Mouse (Mus musculus): ENCODE results near the gene Gmip. TPM values are rescaled to one million over a fixed set of nuclear protein-coding genes. Genes with fewer than 3 reads are reported as not detected.
A peak's percentile ranks its signal among the peaks of the same experiment; 100 is the strongest.

Gene Gmip
- polyA plus RNA-seq (2015; fragmentation: Nextera tagmentation; extraction: Ambion mirVana), result 5.8 and 6.0 TPM in 2 replicates

- H3K4me3 ChIP-seq (ENCODE audit: low read depth, low read length), result peak within 1 kb of the TSS; percentile 62
- H3K27me3 ChIP-seq (ENCODE audit: control insufficient read depth, insufficient read depth, low read length), result no peaks in the 10 kb centered on the region
- H3K4me1 ChIP-seq (replicated peaks; ENCODE audit: control insufficient read depth, insufficient read depth), result no peaks in the 10 kb centered on the region
- DNase-seq (ENCODE audit: low spot score) (peak; percentile 91), ATAC-seq (ENCODE audit: low FRiP score, low TSS enrichment) (peak; percentile 81)
- 7% methylated on average over 27 of the region's 28 CpGs for WGBS
- H3K9me3 ChIP-seq (ENCODE audit: control insufficient read depth, low read length), result no peaks in the 10 kb centered on the region
- peaks cover 31% of the 10 kb centered on the region for H3K36me3 ChIP-seq (ENCODE audit: control insufficient read depth, insufficient read depth, low read length)
- H3K9ac ChIP-seq (ENCODE audit: low read length), result peak within 1 kb of the TSS; percentile 75
- H3K4me2 ChIP-seq (replicated peaks; ENCODE audit: low read depth), result peak within 1 kb of the TSS; percentile 96
- TF ChIP-seq CTCF (IDR thresholded peaks at IDR 0.05; ENCODE audit: low read depth), result no peak
- TF ChIP-seq EP300 (optimal IDR thresholded peaks at IDR 0.05), result no peak
- H3K27ac ChIP-seq (replicated peaks), result peak within 1 kb of the TSS; percentile 35; the same call in 1 of the 2 replicates
Measured at GRCm38 (mm10) chr8:69808094-69808863, at the start of gene Gmip. Gene Gmip, plus strand, starts transcription at chr8:69808679.

- WGBS, result 90% methylated on average over 4 of the region's 4 CpGs
- no peak overlapping the region for H3K27ac ChIP-seq (replicated peaks)
- TF ChIP-seq EP300 (optimal IDR thresholded peaks at IDR 0.05), result no peak
- no peak for TF ChIP-seq CTCF (IDR thresholded peaks at IDR 0.05; ENCODE audit: low read depth)
- no peaks in the 10 kb centered on the region for H3K4me1 ChIP-seq (replicated peaks; ENCODE audit: control insufficient read depth, insufficient read depth)
- no peak overlapping the region for H3K4me2 ChIP-seq (replicated peaks; ENCODE audit: low read depth)
- peaks cover 34% of the 10 kb centered on the region for H3K36me3 ChIP-seq (ENCODE audit: control insufficient read depth, insufficient read depth, low read length)
- DNase-seq (ENCODE audit: low spot score) (no peak), ATAC-seq (ENCODE audit: low FRiP score, low TSS enrichment) (no peak)
- H3K9ac ChIP-seq (ENCODE audit: low read length), result no peak overlapping the region
- no peaks in the 10 kb centered on the region for H3K27me3 ChIP-seq (ENCODE audit: control insufficient read depth, insufficient read depth, low read length)
- H3K9me3 ChIP-seq (ENCODE audit: control insufficient read depth, low read length), result 0 out of 2 replicates have a peak, but pooled peaks cover 6% of the 10 kb centered on the region
- H3K4me3 ChIP-seq (ENCODE audit: low read depth, low read length), result no peak overlapping the region
Measured at GRCm38 (mm10) chr8:69761814-69762445, 46.5 kb upstream of the Gmip start.

GRCm38 (mm10) chr8:69771221-69771620, 37.3 kb upstream of the Gmip start:
- Histone ChIP-seq H3K9ac (ENCODE audit: low read length) (no peak overlapping the region), H3K4me3 (ENCODE audit: low read depth, low read length) (no peak overlapping the region), H3K27me3 (ENCODE audit: control insufficient read depth, insufficient read depth, low read length) (no peaks in the 10 kb centered on the region), H3K9me3 (ENCODE audit: control insufficient read depth, low read length) (0 out of 2 replicates have a peak, but pooled peaks cover 3% of the 10 kb centered on the region), H3K4me2 (replicated peaks; ENCODE audit: low read depth) (no peak overlapping the region), H3K27ac (replicated peaks) (no peak overlapping the region), H3K36me3 (ENCODE audit: control insufficient read depth, insufficient read depth, low read length) (peaks cover 20% of the 10 kb centered on the region), H3K4me1 (replicated peaks; ENCODE audit: control insufficient read depth, insufficient read depth) (no peaks in the 10 kb centered on the region; the same call in 1 of the 2 replicates)
- ATAC-seq (ENCODE audit: low FRiP score, low TSS enrichment) (no peak), DNase-seq (ENCODE audit: low spot score) (no peak)
- 79% methylated on average over 9 of the region's 9 CpGs for WGBS
- no peak for TF ChIP-seq CTCF (IDR thresholded peaks at IDR 0.05; ENCODE audit: low read depth)
- TF ChIP-seq EP300 (optimal IDR thresholded peaks at IDR 0.05), result no peak

GRCm38 (mm10) chr8:69772106-69772505, 36.4 kb upstream of the Gmip start:
- Histone ChIP-seq H3K4me1 (replicated peaks; ENCODE audit: control insufficient read depth, insufficient read depth) (no peaks in the 10 kb centered on the region; the same call in 1 of the 2 replicates), H3K36me3 (ENCODE audit: control insufficient read depth, insufficient read depth, low read length) (peaks cover 13% of the 10 kb centered on the region), H3K27ac (replicated peaks) (no peak overlapping the region), H3K27me3 (ENCODE audit: control insufficient read depth, insufficient read depth, low read length) (no peaks in the 10 kb centered on the region), H3K9me3 (ENCODE audit: control insufficient read depth, low read length) (no peaks in the 10 kb centered on the region), H3K4me2 (replicated peaks; ENCODE audit: low read depth) (no peak overlapping the region), H3K4me3 (ENCODE audit: low read depth, low read length) (no peak overlapping the region), H3K9ac (ENCODE audit: low read length) (peak overlapping the region; percentile 23; the same call in 1 of the 2 replicates)
- ATAC-seq (ENCODE audit: low FRiP score, low TSS enrichment), result no peak
- DNase-seq (ENCODE audit: low spot score), result no peak
- no peak for TF ChIP-seq EP300 (optimal IDR thresholded peaks at IDR 0.05)
- no peak for TF ChIP-seq CTCF (IDR thresholded peaks at IDR 0.05; ENCODE audit: low read depth)
- 78% methylated on average over 2 of the region's 2 CpGs for WGBS

- DNase-seq (ENCODE audit: low spot score), result peak; percentile 92
- 0 out of 2 replicates have a peak, but pooled peaks have one; percentile 17 for TF ChIP-seq CTCF (IDR thresholded peaks at IDR 0.05; ENCODE audit: low read depth)
- TF ChIP-seq EP300 (optimal IDR thresholded peaks at IDR 0.05), result no peak
- WGBS, result under 1% methylated on average over 37 of the region's 41 CpGs
- Histone ChIP-seq H3K4me1 (replicated peaks; ENCODE audit: control insufficient read depth, insufficient read depth) (no peaks in the 10 kb centered on the region; the same call in 1 of the 2 replicates), H3K27me3 (ENCODE audit: control insufficient read depth, insufficient read depth, low read length) (no peaks in the 10 kb centered on the region), H3K4me3 (ENCODE audit: low read depth, low read length) (peak within 1 kb of the TSS; percentile 82), H3K9me3 (ENCODE audit: control insufficient read depth, low read length) (no peaks in the 10 kb centered on the region), H3K27ac (replicated peaks) (peak within 1 kb of the TSS; percentile 100), H3K4me2 (replicated peaks; ENCODE audit: low read depth) (peak within 1 kb of the TSS; percentile 50), H3K9ac (ENCODE audit: low read length) (peak within 1 kb of the TSS; percentile 96), H3K36me3 (ENCODE audit: control insufficient read depth, insufficient read depth, low read length) (peaks cover 3% of the 10 kb centered on the region; the same call in 1 of the 2 replicates)
- peak; percentile 100 for ATAC-seq (ENCODE audit: low FRiP score, low TSS enrichment)
Measured at GRCm38 (mm10) chr8:69774503-69775148, 33.9 kb upstream of the Gmip start, which contains the start of gene Gm20422. Gene Gm20422, minus strand, starts transcription at chr8:69774886.
